Mouse (Mus musculus) left cerebral cortex, adult 8-10 months (tissue): ENCODE measurements around the gene Bod1. TPM values are rescaled to one million over a fixed set of nuclear protein-coding genes. Genes with fewer than 3 reads are reported as not detected.

Experiments used
- DNase-seq, 2 experiments: peaks; one replicate each; pipeline ENCODE4 v3.0.0; 2022; ENCODE audit warnings: low spot score in 2 of 2
- total RNA-seq, 4 experiments: library from RNA; stranded (reverse); gene quantifications; 2 replicates each; pipeline ENCODE4 v1.2.4; 2022

Gene Bod1
- total RNA-seq, 4 experiments from 2014 or later, result 96.6 to 104 (median 102) TPM

- no peak for DNase-seq
Observed at GRCm38 (mm10) chr11:31669172-31669869, 2.4 kb downstream of the Bod1 start.

- DNase-seq, result no peak
Observed at GRCm38 (mm10) chr11:31664186-31664585, 7.5 kb downstream of the Bod1 start.

- DNase-seq, result no peak
Observed at GRCm38 (mm10) chr11:31663501-31663900, 8.2 kb downstream of the Bod1 start.

- no peak for DNase-seq
Observed at GRCm38 (mm10) chr11:31662872-31663446, 8.7 kb downstream of the Bod1 start.

GRCm38 (mm10) chr11:31662214-31662613 is 9.5 kb downstream of the Bod1 start:
- no peak for DNase-seq

- no peak for DNase-seq
Observed at GRCm38 (mm10) chr11:31657806-31658175, 13.9 kb downstream of the Bod1 start.

- no peak for DNase-seq
Observed at GRCm38 (mm10) chr11:31657168-31657805, 14.4 kb downstream of the Bod1 start.

- DNase-seq, result no peak
Observed at GRCm38 (mm10) chr11:31649507-31649906, 22.2 kb downstream of the Bod1 start.

GRCm38 (mm10) chr11:31647268-31647667 is 24.4 kb downstream of the Bod1 start:
- DNase-seq, result no peak

GRCm38 (mm10) chr11:31646571-31646970 is 25.1 kb downstream of the Bod1 start:
- no peak for DNase-seq

GRCm38 (mm10) chr11:31643120-31643519 is 28.6 kb downstream of the Bod1 start:
- DNase-seq, result no peak

GRCm38 (mm10) chr11:31641066-31641810 is 30.4 kb downstream of the Bod1 start:
- DNase-seq, result no peak

GRCm38 (mm10) chr11:31640187-31640586 is 31.5 kb downstream of the Bod1 start:
- no peak for DNase-seq

- peak in 1 of 2 experiments; percentile 39 for DNase-seq
Observed at GRCm38 (mm10) chr11:31637788-31638373, 33.8 kb downstream of the Bod1 start.

- no peak for DNase-seq
Observed at GRCm38 (mm10) chr11:31628700-31629099, 43.0 kb downstream of the Bod1 start.

GRCm38 (mm10) chr11:31620796-31621195 is 50.9 kb downstream of the Bod1 start:
- no peak for DNase-seq

GRCm38 (mm10) chr11:31617797-31618196 is 53.9 kb downstream of the Bod1 start:
- DNase-seq, result no peak

- no peak for DNase-seq
Observed at GRCm38 (mm10) chr11:31617236-31617635, 54.4 kb downstream of the Bod1 start.

GRCm38 (mm10) chr11:31616722-31617121 is 55.0 kb downstream of the Bod1 start:
- no peak for DNase-seq
